Mouse (Mus musculus): ENCODE data around the gene 4930453N24Rik. TPM values are rescaled to one million over a fixed set of nuclear protein-coding genes. Genes with fewer than 3 reads are reported as not detected.

4930453N24Rik gene
- total RNA-seq (2015; ENCODE audit: low replicate concordance) (14.1 and 28.5 TPM in 2 replicates), total RNA-seq (2017; ENCODE audit: low replicate concordance) (17.5 and 21.8 TPM in 2 replicates)

DNA sequence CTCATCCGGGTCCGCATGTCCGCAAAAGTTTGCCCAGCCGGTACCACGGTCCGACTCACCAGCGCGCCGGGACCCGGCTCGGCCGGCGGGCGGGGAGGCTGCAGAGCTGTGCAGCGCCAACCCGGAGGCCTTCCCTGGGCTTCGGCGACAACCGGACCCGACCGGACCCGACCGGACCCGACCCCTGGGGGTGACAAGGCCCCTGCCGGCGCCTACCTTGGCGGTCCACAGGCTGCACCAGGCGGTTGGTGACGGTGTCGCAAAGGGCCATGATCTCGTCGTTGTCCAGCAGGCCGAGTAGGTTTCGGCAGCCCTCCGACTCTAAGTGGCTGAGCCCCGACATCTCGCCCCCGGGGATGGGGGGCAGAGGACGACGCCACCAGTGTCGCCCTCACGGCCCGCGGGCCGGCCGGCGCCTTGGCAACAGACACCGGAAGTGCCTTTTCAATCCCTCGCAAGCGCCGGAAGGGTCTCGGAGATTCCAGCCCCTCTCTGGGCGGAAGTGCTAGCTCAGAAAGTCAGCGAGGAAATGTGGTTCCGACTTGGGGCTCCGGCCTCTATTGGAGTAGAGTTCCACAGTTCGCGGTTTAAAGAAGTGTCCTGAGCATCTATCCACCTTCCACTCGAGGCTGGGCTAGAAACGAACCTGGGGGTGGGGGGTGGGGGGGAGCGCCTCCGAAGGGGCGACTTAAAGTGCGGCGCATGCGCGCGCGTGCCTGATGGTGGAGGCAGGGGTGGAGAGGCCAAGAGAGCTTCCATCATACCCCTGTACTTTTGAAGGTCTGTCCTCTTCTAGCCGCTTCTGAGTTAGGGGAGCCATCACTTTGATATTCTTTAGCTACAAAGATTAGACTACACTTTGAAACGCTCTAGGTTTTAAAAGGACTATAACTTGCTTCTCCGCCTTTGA lies at the start of gene 4930453N24Rik:
TSS of gene 4930453N24Rik (minus strand) at position 641 of the 910 bp plus-strand sequence.
- peak; percentile 91 for ATAC-seq (replicated peaks; ENCODE audit: low FRiP score, poor library complexity, severe bottlenecking)

DNA sequence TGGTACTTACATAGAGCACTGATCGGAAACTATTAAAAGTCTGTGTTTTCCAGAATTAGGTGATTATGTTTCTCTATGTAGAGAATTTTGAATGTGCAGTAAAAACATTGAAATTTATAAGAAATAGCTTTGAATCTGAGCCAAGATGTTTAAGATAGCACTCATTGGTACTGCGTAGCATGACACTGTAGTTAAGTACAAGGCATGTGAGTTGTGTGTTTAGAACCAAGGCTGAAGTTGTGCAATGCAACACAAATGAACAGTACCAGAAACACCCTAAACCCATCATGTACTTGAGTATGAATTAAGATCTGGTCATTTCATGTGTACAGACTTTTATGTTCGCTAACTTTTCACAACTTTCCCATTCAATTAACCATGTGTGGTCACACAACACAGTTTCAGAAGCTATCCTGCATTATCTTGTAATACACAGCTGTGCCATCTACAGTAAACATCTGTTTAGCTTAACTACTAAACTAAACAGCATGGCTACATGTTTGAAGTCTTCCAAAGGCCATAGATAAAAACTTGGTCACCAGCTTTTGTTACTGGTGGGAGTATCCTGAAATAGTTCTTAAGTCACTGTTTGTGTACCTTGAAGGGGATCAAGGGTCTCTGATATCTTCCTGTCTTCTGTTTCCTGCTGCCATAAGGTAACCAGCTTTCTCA lies 46.3 kb upstream of the 4930453N24Rik start:
- peak; percentile 76 for ATAC-seq (replicated peaks; ENCODE audit: low FRiP score, poor library complexity, severe bottlenecking)

DNA sequence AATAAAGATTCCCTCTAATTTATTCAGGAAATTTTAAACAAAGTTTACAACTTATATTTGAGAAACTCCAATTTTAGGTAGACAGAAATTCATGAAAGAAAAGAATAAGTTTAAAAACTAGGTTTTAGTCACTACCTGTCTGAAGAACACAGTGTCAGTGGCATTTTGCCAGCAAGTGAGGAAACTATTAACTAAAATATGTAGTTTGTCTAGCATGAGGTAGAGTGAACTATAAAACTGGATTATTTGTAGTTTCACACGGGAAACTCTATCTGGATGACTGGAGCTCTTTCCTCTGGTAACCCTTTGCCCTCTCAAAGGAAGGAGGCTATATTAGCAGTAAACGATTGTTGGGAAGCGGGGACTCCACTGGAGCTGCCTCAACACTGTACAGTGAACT lies 32.1 kb upstream of the 4930453N24Rik start:
- ATAC-seq (replicated peaks; ENCODE audit: low FRiP score, poor library complexity, severe bottlenecking): no peak

DNA sequence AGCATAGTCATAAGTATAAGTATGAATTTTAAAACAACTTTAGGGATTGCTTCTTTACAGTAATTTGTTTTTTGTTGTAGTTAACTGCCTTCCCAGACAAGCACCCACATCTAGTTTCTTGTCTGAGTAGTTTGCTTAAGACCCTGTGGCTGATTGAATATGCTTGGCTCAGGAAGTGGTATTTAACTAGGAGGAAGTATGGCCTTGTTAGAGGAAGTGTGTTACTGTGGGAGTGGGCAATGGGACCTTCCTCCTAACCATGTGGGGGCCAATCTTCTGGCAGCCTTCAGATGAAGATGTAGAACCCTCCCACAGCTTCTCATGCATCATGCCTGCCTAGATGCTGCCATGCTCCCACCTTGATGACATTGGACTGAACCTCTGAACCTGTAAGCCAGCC lies 30.7 kb upstream of the 4930453N24Rik start:
- ATAC-seq (replicated peaks; ENCODE audit: low FRiP score, poor library complexity, severe bottlenecking): no peak

DNA sequence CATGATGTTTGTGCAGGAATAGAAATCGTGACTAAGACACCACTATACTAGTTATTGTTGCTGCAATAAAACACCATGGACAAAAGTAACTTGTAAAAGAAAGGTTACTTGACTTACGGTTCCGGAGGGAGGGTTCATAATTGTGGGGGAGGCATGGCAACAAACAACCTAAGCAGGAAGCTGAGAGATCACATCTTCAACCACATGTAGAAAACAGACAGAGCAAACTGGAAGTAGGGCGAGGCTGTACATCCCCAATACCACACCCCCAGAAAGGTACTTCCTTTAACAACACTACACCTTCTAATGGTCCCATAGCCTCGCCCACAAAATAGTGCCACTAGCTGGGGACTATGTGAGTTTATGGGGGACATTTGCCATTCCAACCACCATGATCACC lies 29.4 kb upstream of the 4930453N24Rik start:
- no peak for ATAC-seq (replicated peaks; ENCODE audit: low FRiP score, poor library complexity, severe bottlenecking)

DNA sequence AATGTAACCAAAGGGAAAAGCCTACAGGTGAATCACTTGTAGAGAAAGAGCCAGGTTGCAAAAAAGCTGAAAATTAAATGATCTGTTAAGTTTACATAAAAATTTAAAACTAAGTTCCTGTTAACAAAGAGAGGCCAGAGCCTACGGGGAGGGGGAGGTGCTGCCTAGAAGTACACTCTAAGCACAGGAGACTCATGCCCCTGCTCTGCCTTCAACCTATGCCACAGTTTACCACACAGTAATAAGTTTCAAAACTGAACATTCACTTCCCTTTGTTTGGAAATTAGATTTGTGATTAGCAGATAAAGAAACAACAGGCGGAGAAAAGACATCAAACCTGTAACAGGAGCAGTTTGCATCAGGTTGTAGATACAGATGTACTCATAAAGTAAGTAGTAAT lies 23.8 kb upstream of the 4930453N24Rik start:
- no peak for ATAC-seq (replicated peaks; ENCODE audit: low FRiP score, poor library complexity, severe bottlenecking)

DNA sequence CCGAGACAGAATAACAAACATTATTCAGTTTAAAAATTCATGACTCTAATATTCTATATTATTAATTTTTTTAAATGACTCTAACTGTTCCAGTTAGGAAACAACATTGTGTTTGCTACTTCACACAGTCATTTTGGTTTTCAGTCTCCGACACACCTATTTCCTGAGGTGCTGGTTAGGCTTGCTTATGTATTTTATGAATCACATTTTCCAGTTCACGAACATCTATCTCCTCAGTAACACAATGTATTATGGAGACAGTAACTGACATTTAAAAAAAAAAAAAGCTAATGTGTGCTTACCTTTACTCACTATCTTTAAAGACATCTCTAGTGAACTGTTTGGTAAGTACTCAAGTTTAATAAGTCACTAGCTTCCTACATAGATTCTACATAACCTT lies 18.7 kb upstream of the 4930453N24Rik start:
- ATAC-seq (replicated peaks; ENCODE audit: low FRiP score, poor library complexity, severe bottlenecking): no peak

DNA sequence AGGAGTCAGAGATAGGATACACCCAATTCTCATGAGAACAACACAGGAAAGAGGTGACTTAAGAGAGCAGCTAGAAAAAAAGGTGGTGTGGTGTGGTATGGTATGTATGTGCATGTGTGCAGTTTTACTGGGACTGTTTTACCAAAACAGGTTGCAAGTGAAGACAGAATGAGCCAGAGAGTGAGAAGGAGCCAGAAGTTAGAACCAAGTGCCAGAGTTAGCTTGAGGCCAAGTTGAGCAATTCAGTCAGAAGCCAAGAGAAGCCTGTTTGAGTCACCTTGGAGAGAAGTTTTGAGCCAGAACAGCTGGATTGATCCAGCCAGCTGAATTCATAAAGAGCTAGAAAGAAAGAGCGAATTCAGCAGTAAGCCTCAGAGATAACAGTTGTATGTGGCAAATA lies 4.6 kb upstream of the 4930453N24Rik start:
- no peak for ATAC-seq (replicated peaks; ENCODE audit: low FRiP score, poor library complexity, severe bottlenecking)

DNA sequence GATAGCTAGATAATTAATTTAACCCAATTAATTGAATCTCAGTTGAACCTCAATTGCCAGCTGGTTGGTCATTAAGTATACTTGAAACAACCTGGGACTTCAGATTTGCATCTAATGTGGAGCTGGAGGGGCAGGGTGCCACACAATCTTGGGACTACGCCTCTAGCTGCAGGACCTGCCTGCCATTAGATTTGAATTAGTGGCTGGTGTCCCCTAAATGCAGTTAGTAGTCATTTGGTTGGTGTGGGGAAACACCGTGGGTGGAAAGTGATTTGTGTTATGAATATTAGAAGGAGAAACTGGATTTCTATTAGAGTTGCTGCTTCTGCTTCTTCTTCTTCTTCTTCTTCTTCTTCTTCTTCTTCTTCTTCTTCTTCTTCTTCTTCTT lies 464 bp upstream of the 4930453N24Rik start:
- no peak for ATAC-seq (replicated peaks; ENCODE audit: low FRiP score, poor library complexity, severe bottlenecking)

DNA sequence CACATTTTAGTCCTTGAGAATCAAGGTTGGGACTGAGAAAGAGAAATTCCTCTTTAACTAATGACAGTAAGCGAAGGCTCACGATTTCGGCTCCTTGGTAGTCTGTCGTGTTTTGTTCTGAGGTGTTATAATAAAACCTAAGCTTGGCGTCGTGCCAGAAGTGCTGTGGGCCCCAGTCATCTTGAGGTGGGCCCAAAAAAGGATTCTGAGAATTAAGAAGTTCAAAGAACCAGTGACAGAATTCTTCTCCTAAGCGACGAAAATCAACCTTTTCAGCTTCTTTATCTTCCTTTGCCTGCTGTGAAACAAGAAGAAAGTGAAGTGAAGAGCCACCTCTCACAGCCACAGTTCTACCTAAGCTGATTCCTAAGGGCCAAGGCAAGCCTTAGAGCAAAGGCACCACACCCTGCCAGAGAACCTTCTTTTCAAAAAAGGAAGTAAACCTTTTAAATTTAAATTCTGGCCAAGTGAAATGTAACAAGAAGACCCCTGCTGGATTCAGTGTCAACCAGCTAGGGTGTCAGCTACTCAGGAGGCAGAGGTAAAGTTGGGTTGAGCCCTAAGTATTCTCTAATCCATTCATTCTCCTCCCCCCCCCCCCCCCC lies 4.2 kb downstream of the 4930453N24Rik start:
- no peak for ATAC-seq (replicated peaks; ENCODE audit: low FRiP score, poor library complexity, severe bottlenecking)

DNA sequence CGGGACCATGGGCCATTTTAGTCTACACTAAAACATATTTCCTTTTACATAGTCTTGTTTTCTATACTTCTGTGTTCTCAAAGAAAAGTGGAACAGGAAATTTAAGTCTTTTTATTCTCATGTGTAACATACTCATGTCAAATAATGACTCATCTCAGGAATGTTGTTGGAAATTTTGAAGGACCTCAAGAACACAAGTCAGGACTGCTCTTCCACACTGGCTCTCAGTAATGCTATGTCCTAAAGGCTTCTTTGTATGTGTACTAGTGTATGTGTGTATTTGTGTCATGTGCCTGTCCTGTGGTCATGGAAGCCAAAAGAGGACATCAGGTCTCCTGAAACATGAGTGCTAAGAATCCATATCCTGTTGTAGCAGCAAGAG lies 11.7 kb downstream of the 4930453N24Rik start:
- no peak for ATAC-seq (replicated peaks; ENCODE audit: low FRiP score, poor library complexity, severe bottlenecking)

DNA sequence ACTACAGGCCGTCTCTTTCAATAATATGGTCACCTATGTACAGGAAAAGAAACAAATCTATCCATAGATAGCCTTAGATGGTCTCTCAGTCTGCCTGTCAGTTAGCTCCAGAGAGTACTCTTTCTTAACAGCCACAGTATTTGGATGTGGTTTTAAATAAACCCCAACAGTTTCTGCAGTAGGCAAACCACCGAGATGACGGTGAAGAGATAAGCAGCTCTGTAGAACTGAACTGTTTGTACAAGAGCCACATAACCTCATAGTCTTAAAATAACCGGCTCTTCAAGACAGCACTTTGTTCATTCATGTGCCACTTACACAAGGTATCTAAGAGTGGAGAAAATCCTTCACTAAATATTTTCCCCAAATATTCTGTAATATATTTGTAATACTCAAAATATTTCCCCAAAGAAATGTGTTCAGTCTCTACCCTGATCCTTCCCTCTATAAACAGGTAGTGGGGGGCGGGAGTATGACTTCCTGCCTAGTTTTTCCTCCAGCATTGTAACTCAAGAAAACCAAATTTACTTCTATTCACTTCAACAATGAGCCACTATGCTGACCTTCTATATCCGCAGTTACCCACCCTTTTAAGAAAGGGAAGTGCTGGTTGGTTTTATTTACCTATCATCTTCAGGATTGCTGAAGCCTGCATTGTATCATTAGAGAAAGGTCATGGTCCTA lies 12.3 kb downstream of the 4930453N24Rik start:
- no peak for ATAC-seq (replicated peaks; ENCODE audit: low FRiP score, poor library complexity, severe bottlenecking)

DNA sequence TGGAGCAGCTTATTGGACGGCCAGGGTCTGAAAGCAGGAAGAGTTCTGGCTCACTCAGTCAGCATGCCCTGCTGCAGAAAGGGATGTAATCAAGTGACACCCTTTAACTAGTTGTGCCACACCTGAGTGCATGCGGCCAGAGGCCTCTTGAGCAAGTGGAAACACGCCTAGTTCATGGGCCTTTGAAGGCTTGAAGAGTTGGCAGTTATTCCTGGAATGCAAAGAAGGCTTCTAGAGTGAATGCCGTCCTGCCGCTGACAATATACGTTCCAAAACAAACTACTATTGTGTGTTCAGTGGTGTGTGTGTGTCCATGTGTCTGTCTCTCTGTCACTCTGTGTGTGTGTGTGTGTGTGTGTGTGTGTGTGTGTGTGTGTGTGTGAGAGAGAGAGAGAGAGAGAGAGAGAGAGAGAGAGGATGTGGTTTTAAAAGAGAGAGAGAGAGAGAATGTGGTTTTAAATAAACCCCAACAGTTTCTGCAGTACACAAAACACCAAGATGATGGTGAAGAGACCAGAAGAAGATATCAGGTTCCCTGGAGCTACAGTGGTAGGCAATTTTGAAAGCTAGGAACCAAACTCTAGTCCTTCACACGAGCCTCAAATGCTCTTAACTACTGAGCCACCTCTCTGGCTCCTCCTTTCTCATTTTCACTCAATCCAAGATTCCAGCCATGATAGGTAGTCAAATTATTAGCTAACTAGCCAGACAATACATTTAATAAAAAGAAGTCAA lies 13.1 kb downstream of the 4930453N24Rik start:
- ATAC-seq (replicated peaks; ENCODE audit: low FRiP score, poor library complexity, severe bottlenecking): no peak

DNA sequence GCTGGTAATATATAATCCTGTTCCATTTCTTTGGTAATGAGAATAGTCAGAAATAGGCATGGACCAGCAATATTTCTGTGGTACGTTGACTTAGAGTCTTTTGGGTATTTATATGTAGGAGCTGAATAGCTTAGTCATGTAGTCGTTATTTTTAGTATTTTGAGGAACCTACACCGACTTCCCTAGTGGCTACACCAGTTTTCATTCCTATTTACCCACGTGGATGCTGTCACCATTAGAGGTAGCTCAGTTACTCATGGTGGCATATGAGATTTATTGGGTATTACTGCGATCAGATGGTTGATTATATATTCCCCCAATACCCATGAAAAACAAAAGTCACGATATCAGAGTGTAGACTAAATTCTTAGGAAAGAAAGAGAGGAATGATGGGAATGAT lies 14.6 kb downstream of the 4930453N24Rik start:
- ATAC-seq (replicated peaks; ENCODE audit: low FRiP score, poor library complexity, severe bottlenecking): no peak

DNA sequence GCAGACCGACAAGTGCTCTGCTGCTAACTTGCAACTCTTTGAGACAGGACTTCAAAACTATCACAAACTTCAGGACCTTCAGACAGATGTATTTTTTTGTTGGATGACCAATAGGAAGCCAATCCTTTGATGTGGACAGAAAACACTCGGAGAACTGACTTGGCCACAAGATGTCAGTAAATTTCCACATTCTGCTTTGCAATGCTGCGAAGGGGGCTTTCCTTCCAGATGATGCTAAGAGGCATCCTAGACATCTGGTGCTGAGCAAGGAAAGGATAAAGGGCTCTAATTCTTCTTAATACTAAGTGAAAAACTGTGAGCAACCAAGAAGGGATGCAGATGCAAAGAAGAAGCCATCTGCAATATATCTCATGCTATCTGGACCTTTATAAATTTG lies 16.2 kb downstream of the 4930453N24Rik start:
- no peak for ATAC-seq (replicated peaks; ENCODE audit: low FRiP score, poor library complexity, severe bottlenecking)

DNA sequence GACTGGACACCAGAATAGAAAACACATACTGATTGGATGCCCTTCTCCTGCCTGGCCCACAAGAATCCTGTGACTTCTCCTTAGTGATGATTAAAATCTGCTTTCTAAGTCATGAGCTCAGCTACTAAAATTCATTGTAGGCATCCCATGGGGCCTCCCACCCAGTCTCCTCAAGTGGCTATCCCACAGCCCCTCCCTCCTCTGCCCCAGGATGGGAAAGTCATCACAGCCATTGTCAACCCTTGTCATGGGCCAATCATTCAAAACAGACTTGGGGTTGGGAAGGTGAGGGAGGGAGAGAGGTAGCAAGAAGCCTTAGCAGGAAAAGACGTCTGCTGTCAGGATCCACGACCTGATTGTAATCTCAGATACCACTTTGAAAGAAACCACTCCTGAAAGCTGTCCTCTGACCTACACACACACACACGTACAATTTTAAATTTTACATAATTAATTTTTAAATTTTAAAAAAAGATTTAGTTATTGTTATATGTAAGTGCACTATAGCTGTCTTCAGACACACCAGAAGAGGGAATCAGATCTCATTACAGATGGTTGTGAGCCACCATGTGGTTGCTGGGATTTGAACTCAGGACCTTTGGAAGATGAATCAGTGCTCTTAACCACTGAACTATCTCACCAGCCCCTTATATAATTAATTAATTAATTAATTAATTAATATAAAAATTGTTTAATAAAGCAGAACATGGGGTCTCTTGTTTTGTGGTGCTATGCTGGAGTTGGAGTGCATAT lies 16.8 kb downstream of the 4930453N24Rik start:
- ATAC-seq (replicated peaks; ENCODE audit: low FRiP score, poor library complexity, severe bottlenecking): no peak

DNA sequence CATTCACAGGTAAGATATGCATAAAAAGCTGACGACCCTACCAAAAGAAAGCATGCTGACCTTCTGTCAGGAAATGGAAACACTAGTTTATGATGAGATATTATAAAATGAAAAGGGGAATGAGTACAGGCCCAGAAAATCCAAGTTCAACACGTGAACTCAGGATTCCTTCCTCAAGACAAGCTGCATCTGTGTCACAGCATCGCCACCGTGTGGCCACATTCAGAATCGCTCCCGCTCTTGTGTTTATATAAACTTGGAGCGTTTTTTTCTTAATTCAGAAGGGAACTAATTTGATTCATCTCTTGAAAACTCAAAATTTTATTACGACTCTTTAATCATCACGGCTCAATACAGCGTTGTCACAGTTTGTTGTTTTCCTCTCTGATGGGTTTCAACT lies 22.7 kb downstream of the 4930453N24Rik start:
- peak; percentile 70 for ATAC-seq (replicated peaks; ENCODE audit: low FRiP score, poor library complexity, severe bottlenecking)

DNA sequence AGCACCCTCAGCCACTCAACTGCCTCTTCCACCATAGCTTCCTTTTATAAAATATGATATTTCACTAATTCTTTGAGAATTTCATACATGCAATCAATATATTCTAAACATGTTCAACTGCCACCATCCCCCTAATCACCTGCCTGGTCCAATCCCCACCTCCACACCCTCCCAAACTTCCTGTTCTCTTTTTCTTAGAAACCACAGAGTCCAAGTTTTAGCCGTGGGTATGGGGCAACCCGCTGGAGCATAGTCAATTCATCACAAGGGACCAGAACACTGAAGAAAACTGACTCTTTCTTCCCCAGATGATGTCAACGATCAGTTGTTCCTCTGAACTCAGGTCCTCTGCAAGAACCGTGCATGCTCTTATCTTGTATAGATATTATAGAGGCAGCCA lies 25.9 kb downstream of the 4930453N24Rik start:
- ATAC-seq (replicated peaks; ENCODE audit: low FRiP score, poor library complexity, severe bottlenecking): no peak

DNA sequence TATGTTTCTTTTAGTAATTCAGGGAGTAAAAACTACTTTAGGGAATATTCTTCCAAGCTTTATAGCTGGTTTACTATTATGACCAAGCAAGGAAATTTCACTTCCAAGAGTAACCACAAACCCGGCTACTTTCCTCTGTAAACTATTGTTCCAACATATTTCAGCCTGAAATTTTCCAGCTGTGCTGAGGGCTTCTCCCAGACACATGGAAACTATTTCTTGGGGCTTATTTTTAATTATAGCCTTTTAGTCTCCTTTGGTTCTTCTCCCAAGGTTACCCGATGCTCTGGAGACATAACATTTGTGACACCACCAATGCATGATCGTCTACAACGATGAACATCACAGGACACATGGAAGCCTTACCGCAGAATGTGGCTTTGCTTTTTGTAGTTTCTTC lies 33.7 kb downstream of the 4930453N24Rik start:
- no peak for ATAC-seq (replicated peaks; ENCODE audit: low FRiP score, poor library complexity, severe bottlenecking)

Measured in erythroid progenitor cell, adult 5-6 weeks (primary cell).